Mouse (Mus musculus): ENCODE data around the gene Gtpbp10. TPM values are rescaled to one million over a fixed set of nuclear protein-coding genes. Genes with fewer than 3 reads are reported as not detected.

Gtpbp10 gene
- 10 to 100 TPM; 11.2 to 12.0 TPM for total RNA-seq (2021)

- DNase-seq, result peak; percentile 95 to 97
- intact Hi-C loops (cut with DNase I), result loop anchor here (2.0 kb wide), 1 partner anchor 44 kb away; the partner anchor contains the start of gene Cldn12
Observed at GRCm38 (mm10) chr5:5559079-5559740, at the start of gene Gtpbp10. Gene Gtpbp10, minus strand, starts transcription at chr5:5559538.

- DNase-seq, result no peak
- intact Hi-C loops (cut with DNase I), result no loop called here
Observed at GRCm38 (mm10) chr5:5587686-5588085, 28.3 kb upstream of the Gtpbp10 start.

- DNase-seq, result peak; percentile 5 to 15
- intact Hi-C loops (cut with DNase I), result no loop called here
Observed at GRCm38 (mm10) chr5:5573749-5574317, 14.5 kb upstream of the Gtpbp10 start, which contains the start of gene Gm8773. Gene Gm8773, plus strand, starts transcription at chr5:5573799.

- intact Hi-C loops (cut with DNase I), result no loop called here
- no peak for DNase-seq
Observed at GRCm38 (mm10) chr5:5562435-5562834, 3.1 kb upstream of the Gtpbp10 start.

GRCm38 (mm10) chr5:5561041-5561706 lies 1.8 kb upstream of the Gtpbp10 start:
- intact Hi-C loops (cut with DNase I), result no loop called here
- no peak for DNase-seq

- intact Hi-C loops (cut with DNase I), result loop anchor here (2.0 kb wide), 1 partner anchor 45 kb away; the partner anchor contains the start of gene Cldn12
- DNase-seq, result no peak
Observed at GRCm38 (mm10) chr5:5559798-5560197, 460 bp upstream of the Gtpbp10 start.

- intact Hi-C loops (cut with DNase I), result no loop called here
- no peak for DNase-seq
Observed at GRCm38 (mm10) chr5:5551110-5551509, 8.2 kb downstream of the Gtpbp10 start.

- DNase-seq, result no peak
Observed at GRCm38 (mm10) chr5:5540385-5540784, 19.0 kb downstream of the Gtpbp10 start.

GRCm38 (mm10) chr5:5539771-5540170 lies 19.6 kb downstream of the Gtpbp10 start:
- intact Hi-C loops (cut with DNase I), result no loop called here
- no peak for DNase-seq

More at GRCm38 (mm10) chr5:5540385-5540784, 19.0 kb downstream of the Gtpbp10 start:
- intact Hi-C loops (cut with DNase I), result no loop called here

- DNase-seq, result no peak
- intact Hi-C loops (cut with DNase I), result no loop called here
Observed at GRCm38 (mm10) chr5:5536131-5536530, 23.2 kb downstream of the Gtpbp10 start.

- intact Hi-C loops (cut with DNase I), result no loop called here
- DNase-seq, result no peak
Observed at GRCm38 (mm10) chr5:5533656-5534420, 25.5 kb downstream of the Gtpbp10 start.

- intact Hi-C loops (cut with DNase I), result loop anchor here (2.0 kb wide), 1 partner anchor 43 kb away; the partner anchor contains the start of gene Gtpbp10
Observed at GRCm38 (mm10) chr5:5515411-5515810, 43.9 kb downstream of the Gtpbp10 start.

GRCm38 (mm10) chr5:5514196-5515076 lies 44.9 kb downstream of the Gtpbp10 start, which contains the start of gene Cldn12:
Gene Cldn12, minus strand, starts transcription at chr5:5514958.
- DNase-seq, result peak; percentile 98
- intact Hi-C loops (cut with DNase I), result loop anchor here (2.0 kb wide), 1 partner anchor 44 kb away; the partner anchor contains the start of gene Gtpbp10

More at GRCm38 (mm10) chr5:5515411-5515810, 43.9 kb downstream of the Gtpbp10 start:
- DNase-seq, result no peak

- DNase-seq, result no peak
- intact Hi-C loops (cut with DNase I), result no loop called here
Observed at GRCm38 (mm10) chr5:5511401-5511800, 47.9 kb downstream of the Gtpbp10 start.

- DNase-seq, result no peak
- intact Hi-C loops (cut with DNase I), result no loop called here
Observed at GRCm38 (mm10) chr5:5510989-5511388, 48.3 kb downstream of the Gtpbp10 start.

GRCm38 (mm10) chr5:5510304-5510887 lies 48.9 kb downstream of the Gtpbp10 start:
- DNase-seq, result no peak
- intact Hi-C loops (cut with DNase I), result no loop called here

GRCm38 (mm10) chr5:5508231-5508630 lies 51.1 kb downstream of the Gtpbp10 start:
- DNase-seq, result no peak
- intact Hi-C loops (cut with DNase I), result no loop called here

GRCm38 (mm10) chr5:5507701-5508225 lies 51.6 kb downstream of the Gtpbp10 start:
- DNase-seq, result peak; percentile 57 to 76
- intact Hi-C loops (cut with DNase I), result no loop called here

GRCm38 (mm10) chr5:5504456-5504855 lies 54.9 kb downstream of the Gtpbp10 start:
- DNase-seq, result no peak
- intact Hi-C loops (cut with DNase I), result no loop called here

Data from heart, postnatal 10 days (tissue).